Mouse (Mus musculus) inflammation-experienced regulatory T-cells, adult 16 weeks (primary cell): Measurements from ENCODE around the gene Vps50. TPM values are rescaled to one million over a fixed set of nuclear protein-coding genes. Genes with fewer than 3 reads are reported as not detected.

Experiments used
- polyA plus RNA-seq: library from polyadenylated mRNA; unstranded; fragments of 100-300 nt; shearing (Covaris generic); gene quantifications from one replicate; pipeline ENCODE4 v1.2.1, GENCODE M21; 2017

The Vps50 gene
- 29.6 TPM for polyA plus RNA-seq

GRCm38 (mm10) chr6:3498162-3498848, at the start of gene Vps50, which contains the start of gene Hepacam2:
Gene Vps50 (plus strand): TSS chr6:3498382.
Gene Hepacam2 (minus strand): TSS chr6:3498298.

Other genes with a start within 250 kb of the Vps50 start
- 134 TPM for gene Samd9l, start 98.8 kb upstream of the Vps50 start, polyA plus RNA-seq
- 0.32 TPM for gene Hepacam2, start 84 bp upstream of the Vps50 start, polyA plus RNA-seq